Mouse (Mus musculus) left cerebral cortex, postnatal 36 days (tissue): Measurements from ENCODE around the gene Enpp1. TPM values are rescaled to one million over a fixed set of nuclear protein-coding genes. Genes with fewer than 3 reads are reported as not detected.
"Not testable (repeated sequence)": the region's sequence is repeated elsewhere in the genome, so short reads cannot be mapped to it uniquely, and the experiment has no call there.

ENCODE experiments used
- DNase-seq, 2 experiments: peaks; one replicate each; pipeline ENCODE4 v3.0.0; 2021 to 2022; ENCODE audit warnings: low spot score in 2 of 2, mixed read lengths in 1 of 2
- intact Hi-C: fragments of 180-260 bp; cut with DNase I; formaldehyde crosslinking; loops from one replicate; pipeline ENCODE4 v1.15.1; 2025
- total RNA-seq, 2 experiments: library from RNA; stranded (reverse); gene quantifications; 2 replicates each; pipeline ENCODE4 v1.2.3; 2021

Enpp1 gene
- total RNA-seq, 2 experiments from 2014 or later = 3.6 to 4.1 TPM

- DNase-seq = no peak
- intact Hi-C loops = no loop called here
Measured at GRCm38 (mm10) chr10:24640186-24640875, 71.6 kb downstream of the Enpp1 start.

GRCm38 (mm10) chr10:24639596-24639995 is 72.4 kb downstream of the Enpp1 start:
- DNase-seq = no peak
- intact Hi-C loops = no loop called here

- intact Hi-C loops = no loop called here
Measured at GRCm38 (mm10) chr10:24638306-24639070, 73.5 kb downstream of the Enpp1 start.

GRCm38 (mm10) chr10:24636986-24637385 is 75.0 kb downstream of the Enpp1 start:
- intact Hi-C loops = no loop called here
- DNase-seq = no peak

More at GRCm38 (mm10) chr10:24638306-24639070, 73.5 kb downstream of the Enpp1 start:
- DNase-seq = no peak

GRCm38 (mm10) chr10:24635884-24636283 is 76.1 kb downstream of the Enpp1 start:
- intact Hi-C loops = no loop called here

GRCm38 (mm10) chr10:24635331-24635815 is 76.6 kb downstream of the Enpp1 start:
- intact Hi-C loops = no loop called here
- no peak for DNase-seq

More at GRCm38 (mm10) chr10:24635884-24636283, 76.1 kb downstream of the Enpp1 start:
- DNase-seq = no peak

- intact Hi-C loops = loop anchor here (5.0 kb wide), 2 partner anchors 73 to 158 kb away; no protein-coding TSS in a partner anchor
- no peak for DNase-seq
Measured at GRCm38 (mm10) chr10:24634288-24634687, 77.7 kb downstream of the Enpp1 start.

- intact Hi-C loops = loop anchor here (5.0 kb wide), 2 partner anchors 76 to 161 kb away; no protein-coding TSS in a partner anchor
- DNase-seq = no peak
Measured at GRCm38 (mm10) chr10:24631122-24631521, 80.8 kb downstream of the Enpp1 start.

GRCm38 (mm10) chr10:24630469-24631081 is 81.4 kb downstream of the Enpp1 start:
- intact Hi-C loops = loop anchor here (5.0 kb wide), 2 partner anchors 77 to 162 kb away; no protein-coding TSS in a partner anchor
- DNase-seq = peak; percentile 40 to 72

GRCm38 (mm10) chr10:24629086-24629720 is 82.8 kb downstream of the Enpp1 start:
- intact Hi-C loops = loop anchor here (10.0 kb wide), 2 partner anchors 314 to 444 kb away; no protein-coding TSS in a partner anchor
- no peak for DNase-seq

- intact Hi-C loops = loop anchor here (10.0 kb wide), 2 partner anchors 314 to 444 kb away; no protein-coding TSS in a partner anchor
Measured at GRCm38 (mm10) chr10:24628466-24628865, 83.5 kb downstream of the Enpp1 start.

GRCm38 (mm10) chr10:24627262-24627661 is 84.7 kb downstream of the Enpp1 start:
- intact Hi-C loops = loop anchor here (10.0 kb wide), 2 partner anchors 312 to 442 kb away; no protein-coding TSS in a partner anchor

More at GRCm38 (mm10) chr10:24628466-24628865, 83.5 kb downstream of the Enpp1 start:
- no peak for DNase-seq

GRCm38 (mm10) chr10:24625060-24625701 is 86.8 kb downstream of the Enpp1 start:
- intact Hi-C loops = loop anchor here (10.0 kb wide), 2 partner anchors 310 to 440 kb away; no protein-coding TSS in a partner anchor
- DNase-seq = peak; percentile 75

More at GRCm38 (mm10) chr10:24627262-24627661, 84.7 kb downstream of the Enpp1 start:
- DNase-seq = no peak

GRCm38 (mm10) chr10:24622586-24622985 is 89.4 kb downstream of the Enpp1 start:
- DNase-seq = peak; percentile 34 to 35
- intact Hi-C loops = loop anchor here (2.0 to 10.0 kb wide), 3 partner anchors 240 to 438 kb away; no protein-coding TSS in a partner anchor

GRCm38 (mm10) chr10:24621572-24621971 is 90.4 kb downstream of the Enpp1 start:
- intact Hi-C loops = loop anchor here (10.0 kb wide), 2 partner anchors 307 to 437 kb away; no protein-coding TSS in a partner anchor

GRCm38 (mm10) chr10:24616572-24616971 is 95.4 kb downstream of the Enpp1 start:
- intact Hi-C loops = not testable (repeated sequence)

More at GRCm38 (mm10) chr10:24621572-24621971, 90.4 kb downstream of the Enpp1 start:
- DNase-seq = peak; percentile 32 to 41

GRCm38 (mm10) chr10:24615799-24616198 is 96.2 kb downstream of the Enpp1 start:
- intact Hi-C loops = no loop called here
- no peak for DNase-seq

More at GRCm38 (mm10) chr10:24616572-24616971, 95.4 kb downstream of the Enpp1 start:
- DNase-seq = not testable (repeated sequence)

GRCm38 (mm10) chr10:24614726-24615125 is 97.2 kb downstream of the Enpp1 start:
- intact Hi-C loops = no loop called here
- no peak for DNase-seq
